Mouse (Mus musculus): ENCODE measurements around the gene Tuba8. TPM values are rescaled to one million over a fixed set of nuclear protein-coding genes. Genes with fewer than 3 reads are reported as not detected.

Gene Tuba8
- total RNA-seq, 2 experiments from 2014 or later, result 78.5 to 115 TPM

GRCm38 (mm10) chr6:121194061-121194955, 16.2 kb upstream of the Tuba8 start:
- DNase-seq, result no peak
- intact Hi-C loops (cut with DNase I), result loop anchor here (5.0 kb wide), 1 partner anchor 58 kb away; no protein-coding TSS in a partner anchor

DNA sequence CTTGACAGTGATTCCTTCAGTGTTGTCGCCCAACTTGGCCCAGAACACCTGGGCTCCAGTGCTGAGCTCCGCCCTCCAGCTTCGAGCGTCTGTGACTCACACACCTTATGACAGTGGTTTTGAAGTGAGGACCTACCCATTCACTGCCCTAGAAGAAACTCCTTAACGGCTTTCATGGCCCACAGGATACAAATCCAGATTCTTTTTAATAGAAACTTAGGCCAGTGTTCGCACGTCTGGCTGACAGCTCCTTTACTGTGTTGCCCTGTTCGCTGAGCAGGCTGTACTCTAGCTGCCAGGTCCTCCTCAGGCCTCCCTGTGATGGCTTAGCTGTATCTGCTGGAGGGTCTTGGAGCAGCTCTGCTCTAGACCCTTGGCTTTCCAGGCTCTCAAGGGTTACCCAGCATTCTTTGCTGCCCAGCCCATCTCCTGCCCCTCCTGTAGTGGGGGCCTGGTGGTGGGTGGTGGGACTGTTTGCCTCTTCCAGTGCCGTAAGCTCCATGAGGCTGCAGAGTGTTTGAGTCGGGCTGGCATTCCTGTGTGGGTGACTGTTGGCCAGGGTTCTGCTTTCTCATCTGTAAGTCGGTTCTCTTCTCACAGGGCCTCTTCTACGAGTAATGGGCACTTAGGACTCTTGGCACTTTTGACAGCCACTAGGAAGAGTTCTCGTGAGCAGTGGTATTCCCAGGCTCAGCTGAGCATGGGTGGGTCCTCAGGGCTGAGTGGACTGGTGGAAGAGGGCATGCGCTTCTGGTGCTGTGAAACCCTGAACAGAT, 15.4 kb upstream of the Tuba8 start:
- no peak for DNase-seq
- intact Hi-C loops (cut with DNase I), result loop anchor here (5.0 kb wide), 1 partner anchor 57 kb away; no protein-coding TSS in a partner anchor

- no peak for DNase-seq
- intact Hi-C loops (cut with DNase I), result no loop called here
Measured at GRCm38 (mm10) chr6:121197807-121198365, 12.6 kb upstream of the Tuba8 start.

- intact Hi-C loops (cut with DNase I), result no loop called here
- no peak for DNase-seq
Measured at GRCm38 (mm10) chr6:121200458-121200857, 10.0 kb upstream of the Tuba8 start.

DNA sequence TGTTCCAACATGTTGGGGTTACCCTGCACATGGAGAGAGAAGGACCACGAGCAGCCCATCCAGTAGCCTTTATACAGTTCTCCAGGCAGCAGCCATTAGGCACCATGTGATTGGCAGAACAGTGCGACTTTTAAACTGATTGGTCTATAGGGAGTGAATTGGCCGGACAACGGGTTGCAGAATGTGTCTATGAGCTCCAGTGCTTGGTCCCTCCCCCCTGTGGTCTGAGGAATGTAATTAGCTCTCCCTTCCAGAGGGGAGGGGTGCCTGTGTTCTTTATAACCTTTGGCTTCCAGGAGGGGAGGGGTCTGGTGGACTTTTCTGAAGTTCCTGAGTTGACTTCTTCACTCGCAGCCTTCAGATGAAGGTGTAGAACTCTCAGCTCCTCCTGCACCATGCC, 8.5 kb upstream of the Tuba8 start:
- intact Hi-C loops (cut with DNase I), result no loop called here
- no peak for DNase-seq

DNA sequence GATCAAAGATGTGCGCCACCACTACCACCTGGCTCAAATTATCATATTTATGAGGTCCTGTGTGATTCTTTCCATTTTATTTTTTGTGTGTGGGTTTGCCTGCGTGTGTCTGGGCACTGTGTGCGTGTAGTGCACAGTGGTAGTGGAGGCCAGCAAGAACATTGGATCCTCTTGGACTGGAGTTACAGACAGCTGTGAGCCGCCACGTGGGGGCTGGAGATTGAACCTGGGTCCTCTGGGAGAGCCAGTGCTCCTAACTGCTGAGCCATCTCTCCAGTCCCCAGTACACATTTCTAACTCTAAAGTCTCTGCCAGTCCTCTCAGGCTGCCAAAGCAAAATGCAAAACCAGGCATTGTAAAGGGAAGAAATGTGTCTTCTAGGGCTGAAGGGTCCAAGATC, 4.0 kb upstream of the Tuba8 start:
- intact Hi-C loops (cut with DNase I), result no loop called here

DNA sequence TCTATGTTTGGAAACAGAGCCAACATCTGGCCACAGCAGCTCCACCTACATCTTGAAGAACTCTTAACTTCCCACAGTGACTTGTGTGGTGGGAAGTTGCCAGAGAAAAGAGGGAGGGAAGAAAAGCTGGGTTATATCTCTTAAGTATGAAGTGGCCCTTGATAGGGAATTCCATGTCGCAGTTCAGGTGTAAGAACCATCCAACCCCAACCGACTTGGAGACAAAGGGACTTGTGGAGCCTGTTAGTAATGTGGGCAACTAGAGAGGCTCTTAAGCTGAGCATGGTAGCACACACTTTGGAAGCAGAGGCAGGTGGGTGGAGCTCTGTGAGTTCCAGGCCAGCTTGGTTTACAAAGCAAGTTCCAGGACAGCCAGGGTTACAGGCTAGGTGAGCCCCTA, 912 bp upstream of the Tuba8 start:
- DNase-seq, result no peak
- intact Hi-C loops (cut with DNase I), result no loop called here

More for the DNA sequence above, 4.0 kb upstream of the Tuba8 start:
- no peak for DNase-seq

GRCm38 (mm10) chr6:121210926-121211289, 412 bp downstream of the Tuba8 start:
- intact Hi-C loops (cut with DNase I), result no loop called here
- DNase-seq, result no peak

DNA sequence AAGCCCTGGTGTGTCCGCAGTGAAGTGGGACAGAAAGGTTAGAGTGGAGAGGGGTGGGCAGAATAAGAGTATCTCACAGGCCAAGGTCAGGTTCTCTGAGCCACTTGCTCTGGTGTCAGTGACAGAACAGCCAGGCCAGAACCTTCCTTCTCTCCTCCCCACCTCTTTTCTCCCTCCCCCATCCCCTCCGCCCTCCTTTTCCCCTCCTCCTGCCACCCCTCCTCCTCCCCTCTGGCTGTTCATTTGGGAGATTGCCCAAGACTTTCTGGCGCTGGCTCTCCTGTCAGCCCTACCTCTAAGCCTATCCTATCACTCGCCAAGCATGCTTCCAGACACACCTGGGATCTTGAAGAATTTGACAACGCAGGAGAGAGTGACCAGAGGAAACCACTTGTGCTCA, 1.2 kb downstream of the Tuba8 start:
- peak; percentile 43 to 68 for DNase-seq
- intact Hi-C loops (cut with DNase I), result no loop called here

DNA sequence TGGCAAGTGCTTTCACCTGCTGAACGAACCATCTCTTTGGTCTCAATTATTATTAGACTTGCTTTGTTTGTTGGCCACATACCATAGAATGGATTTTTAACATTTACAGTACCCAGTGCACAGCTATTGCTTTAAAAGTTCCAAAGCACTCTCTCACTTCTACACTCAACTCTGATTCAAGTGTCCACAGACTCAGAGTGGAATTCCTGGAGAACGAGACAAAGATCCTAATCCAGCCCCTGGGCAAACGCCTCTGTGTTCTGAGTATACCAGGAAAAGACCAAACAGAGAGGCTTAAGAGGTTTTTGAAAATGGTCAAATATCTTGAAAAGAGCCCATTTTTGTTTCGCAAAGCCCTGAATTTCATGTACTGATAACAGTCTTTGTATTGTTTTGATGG, 2.5 kb downstream of the Tuba8 start:
- intact Hi-C loops (cut with DNase I), result no loop called here
- no peak for DNase-seq

DNA sequence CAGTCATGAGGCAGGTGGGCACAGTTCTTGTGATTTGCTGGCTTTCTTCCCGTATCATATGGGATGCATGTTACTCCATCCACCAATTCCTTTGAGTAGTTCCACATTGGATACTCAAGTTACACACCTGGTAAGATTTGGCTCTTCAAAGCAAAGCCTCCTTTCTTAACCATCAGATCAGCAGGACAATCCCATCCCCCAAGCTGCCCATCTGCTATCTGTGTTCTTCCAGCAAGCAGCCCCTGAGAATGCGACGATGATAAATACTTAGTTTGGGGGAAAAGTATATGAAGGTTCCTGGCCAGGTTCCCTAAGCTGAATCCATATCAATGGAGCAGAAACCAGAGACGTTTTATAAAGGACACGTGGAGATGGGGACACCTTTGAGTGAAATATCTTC, 3.7 kb downstream of the Tuba8 start:
- no peak for DNase-seq

DNA sequence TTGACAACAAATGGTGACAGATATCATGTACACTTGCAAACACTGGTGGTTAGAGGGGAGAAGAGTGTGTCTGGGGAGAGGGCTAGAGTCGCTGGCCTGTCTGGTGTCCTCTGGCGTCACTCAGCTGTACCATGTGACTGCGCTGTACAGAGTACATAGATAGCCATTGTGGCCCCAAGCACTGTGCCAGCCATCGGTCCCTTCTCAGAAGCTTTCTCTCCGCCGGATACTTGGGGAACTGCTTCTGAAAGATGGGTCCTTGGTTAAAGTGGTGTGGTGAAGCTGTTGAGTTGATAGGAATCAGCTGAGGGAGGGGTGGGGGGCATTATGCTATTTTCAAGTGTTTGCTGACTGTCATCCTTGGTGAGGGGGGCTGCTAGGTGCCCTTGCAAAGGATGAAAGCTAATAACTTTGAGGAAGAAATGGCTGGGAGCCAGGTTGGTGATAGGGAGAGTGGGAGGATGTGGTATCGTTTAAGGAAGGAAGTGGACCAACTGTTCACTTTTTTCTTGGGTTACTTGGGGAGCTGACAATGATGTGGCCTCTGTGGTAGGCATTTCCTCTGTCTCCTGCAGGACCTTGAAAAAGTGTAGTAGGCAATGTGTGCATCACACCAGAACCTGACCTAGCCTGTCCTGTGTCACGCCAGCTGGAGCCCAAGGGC, 4.3 kb downstream of the Tuba8 start:
- no peak for DNase-seq
- intact Hi-C loops (cut with DNase I), result no loop called here

More for the DNA sequence above, 3.7 kb downstream of the Tuba8 start:
- intact Hi-C loops (cut with DNase I), result no loop called here

GRCm38 (mm10) chr6:121215336-121215735, 4.8 kb downstream of the Tuba8 start:
- DNase-seq, result no peak
- intact Hi-C loops (cut with DNase I), result no loop called here

DNA sequence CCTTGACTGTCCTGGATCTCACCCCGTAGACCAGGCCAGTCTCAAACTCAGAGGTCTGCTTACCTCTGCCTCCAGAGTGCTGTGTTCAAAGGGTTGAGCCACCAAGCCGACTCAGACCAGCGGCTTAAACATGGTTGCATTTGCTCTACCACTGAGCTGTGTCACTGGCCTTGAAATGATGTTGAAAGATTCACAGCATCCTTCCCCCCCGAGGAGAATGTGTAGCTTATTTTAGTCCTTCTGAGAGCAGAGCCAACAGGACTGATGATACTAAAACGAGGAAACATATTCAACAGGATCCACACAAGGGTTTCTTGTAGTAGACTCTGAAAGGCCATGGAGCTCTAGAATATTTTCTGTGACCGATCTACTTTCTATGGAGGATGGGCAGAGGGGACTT, 5.4 kb downstream of the Tuba8 start:
- intact Hi-C loops (cut with DNase I), result no loop called here
- no peak for DNase-seq

GRCm38 (mm10) chr6:121216589-121217255, 6.2 kb downstream of the Tuba8 start:
- DNase-seq, result peak in 1 of 2 experiments; percentile 45
- intact Hi-C loops (cut with DNase I), result no loop called here

DNA sequence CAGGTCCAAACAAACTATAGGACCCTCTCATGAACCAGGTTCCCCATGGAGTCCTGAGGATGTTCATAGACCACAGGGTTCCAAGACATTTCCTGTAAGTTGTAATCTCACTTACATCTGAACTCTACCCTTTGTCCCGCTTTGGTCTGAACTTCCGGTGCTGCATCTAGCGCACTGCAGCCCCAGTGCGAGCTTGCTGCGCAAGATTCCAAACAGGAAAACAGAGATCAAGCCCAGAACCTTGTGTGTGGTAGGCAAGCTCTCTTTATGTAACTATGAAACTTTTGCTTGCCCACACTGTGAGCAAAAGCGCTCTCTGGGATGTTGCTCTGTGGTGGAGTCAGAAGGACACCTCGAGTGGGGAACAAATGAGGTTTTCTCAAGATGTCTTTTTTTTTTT, 7.5 kb downstream of the Tuba8 start:
- no peak for DNase-seq
- intact Hi-C loops (cut with DNase I), result no loop called here

DNA sequence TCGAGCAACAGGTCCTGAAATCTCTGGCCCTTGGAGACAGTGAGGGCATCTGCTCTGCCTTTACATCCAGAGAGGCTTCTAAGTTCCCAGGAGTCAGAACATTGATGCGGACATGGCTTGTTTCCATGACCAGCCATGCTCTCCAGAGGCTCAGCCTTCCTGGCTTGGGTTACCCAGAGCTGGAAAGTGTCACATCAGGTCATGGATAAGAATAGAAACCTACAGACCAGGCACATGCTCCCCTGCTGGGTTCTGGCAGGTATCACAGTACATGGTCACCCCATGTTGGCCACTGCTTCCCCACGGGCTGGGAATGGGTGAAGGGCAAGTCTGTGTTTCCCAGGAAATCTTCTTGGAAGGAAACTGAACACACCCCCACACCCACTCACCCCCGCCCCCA, 8.9 kb downstream of the Tuba8 start:
- peak; percentile 41 to 62 for DNase-seq
- intact Hi-C loops (cut with DNase I), result no loop called here

DNA sequence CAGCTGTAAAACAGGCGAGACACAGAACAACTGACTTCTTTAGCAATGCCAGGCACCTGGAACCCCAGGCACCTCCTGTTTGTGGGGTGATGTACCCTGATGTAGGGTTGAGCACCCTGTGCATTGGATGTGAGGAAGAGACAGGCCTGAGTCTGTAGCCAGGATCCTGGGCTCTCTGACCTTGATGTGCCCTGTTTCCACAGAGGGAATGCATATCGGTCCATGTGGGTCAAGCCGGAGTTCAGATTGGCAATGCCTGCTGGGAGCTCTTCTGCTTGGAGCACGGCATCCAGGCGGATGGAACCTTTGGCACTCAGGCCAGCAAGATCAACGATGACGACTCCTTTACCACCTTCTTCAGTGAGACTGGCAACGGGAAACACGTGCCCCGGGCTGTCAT, 9.7 kb downstream of the Tuba8 start:
- intact Hi-C loops (cut with DNase I), result no loop called here
- DNase-seq, result no peak

DNA sequence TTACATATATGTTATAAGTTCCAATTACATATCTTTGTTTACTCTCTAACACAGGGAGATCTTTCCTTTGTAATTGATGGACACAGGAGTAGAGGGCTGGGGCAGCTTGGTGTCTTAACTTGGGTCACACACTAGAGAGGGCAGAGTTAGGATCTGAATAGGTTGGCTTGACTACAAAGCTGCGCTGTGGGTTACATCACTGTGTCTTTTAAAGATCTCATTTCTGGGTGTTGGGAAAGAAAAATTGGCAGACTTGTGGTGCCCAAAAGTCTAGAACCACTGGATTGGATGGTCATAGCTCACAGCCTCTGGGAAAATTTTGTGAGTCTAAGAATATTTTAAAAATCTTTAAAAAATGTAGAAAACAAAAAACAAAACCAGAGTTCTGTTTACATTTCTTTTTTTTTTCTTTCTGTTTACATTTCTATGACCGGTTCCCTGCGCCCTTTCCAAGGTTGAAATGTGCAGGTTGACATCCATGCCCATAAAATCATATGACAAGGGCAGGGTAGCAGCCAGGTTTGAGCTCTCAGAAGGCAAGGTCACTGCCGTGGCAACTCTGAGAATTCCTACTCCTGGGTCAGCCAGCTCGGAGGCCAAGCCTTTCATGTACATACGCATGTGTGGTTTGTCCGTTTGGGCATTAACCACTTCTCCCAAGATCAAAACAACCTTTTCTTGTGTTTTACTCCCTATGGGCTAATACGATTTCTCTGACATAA, 11.5 kb downstream of the Tuba8 start:
- DNase-seq, result no peak
- intact Hi-C loops (cut with DNase I), result no loop called here

DNA sequence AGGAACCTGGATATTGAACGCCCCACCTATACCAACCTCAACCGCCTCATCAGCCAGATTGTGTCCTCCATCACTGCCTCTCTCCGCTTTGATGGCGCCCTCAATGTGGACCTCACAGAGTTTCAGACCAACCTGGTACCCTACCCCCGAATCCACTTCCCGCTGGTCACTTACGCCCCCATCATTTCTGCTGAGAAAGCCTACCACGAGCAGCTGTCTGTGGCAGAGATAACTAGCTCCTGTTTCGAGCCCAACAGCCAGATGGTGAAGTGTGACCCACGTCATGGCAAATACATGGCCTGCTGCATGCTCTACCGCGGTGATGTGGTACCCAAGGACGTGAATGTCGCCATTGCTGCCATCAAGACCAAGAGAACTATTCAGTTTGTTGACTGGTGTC, 12.5 kb downstream of the Tuba8 start:
- DNase-seq, result no peak
- intact Hi-C loops (cut with DNase I), result no loop called here
